Mouse (Mus musculus) heart, adult 10 weeks (tissue): ENCODE measurements around the gene Nudc. TPM values are rescaled to one million over a fixed set of nuclear protein-coding genes. Genes with fewer than 3 reads are reported as not detected.

Experiments used
- polyA plus RNA-seq: library from polyadenylated mRNA; stranded (reverse); fragments of 350-450 nt; fragmentation: Illumina TruSeq; extraction: RNeasy Lipid Tissue Mini Kit (QIAGEN cat#74804); gene quantifications from one replicate; pipeline ENCODE4 v1.2.3, GENCODE M21; 2014; ENCODE audit warnings: low read depth, low replicate concordance

Gene Nudc
- polyA plus RNA-seq: 126 TPM

DNA sequence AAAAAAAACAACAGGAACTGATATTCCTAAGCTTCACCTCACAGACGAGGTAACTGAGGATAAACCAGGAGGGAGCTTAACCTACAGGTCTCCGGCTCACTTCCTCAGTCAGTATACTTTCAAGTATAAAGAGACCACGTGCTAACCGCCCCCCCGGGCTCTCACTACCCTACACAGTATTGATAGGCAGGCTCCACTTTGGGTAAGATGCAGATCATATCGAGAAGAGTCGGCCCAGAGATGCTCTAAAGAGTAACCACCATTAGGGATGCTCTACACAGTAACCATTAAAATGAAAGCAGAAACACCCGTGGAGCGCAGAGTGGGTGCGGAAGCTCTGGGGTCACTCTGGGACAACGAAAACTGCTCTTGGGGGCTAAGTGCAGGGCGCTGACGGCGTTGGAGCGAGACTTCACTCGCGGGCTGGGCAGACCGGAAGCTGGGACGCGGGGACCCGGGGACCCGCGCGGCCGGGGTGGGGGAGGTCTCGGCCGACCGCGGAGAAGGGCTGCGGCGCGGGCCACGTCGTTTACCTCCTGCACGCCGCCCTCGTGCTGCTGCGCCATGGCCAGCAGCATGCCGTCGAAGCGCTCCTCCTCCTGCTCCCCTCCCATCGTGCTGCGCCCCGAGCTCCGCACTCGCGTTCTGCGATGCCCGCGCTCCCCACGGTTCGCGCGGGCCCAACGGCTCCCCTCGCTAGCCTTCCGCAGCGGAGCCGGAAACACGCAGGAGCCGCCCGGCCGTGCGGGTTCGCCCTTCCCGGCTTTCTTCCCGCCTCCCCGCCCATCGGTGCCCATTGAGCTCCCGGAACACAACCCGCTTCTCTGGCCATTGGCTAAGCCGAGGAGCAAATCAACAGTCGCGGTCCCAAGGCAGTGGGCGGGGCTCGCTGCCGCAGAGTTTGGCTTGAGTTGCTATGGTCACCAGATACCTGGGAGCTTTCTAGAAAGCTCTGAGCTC is at the start of gene Nudc:
Gene Nudc, minus strand, starts transcription at position 725 of the 960 bp plus-strand sequence.

DNA sequence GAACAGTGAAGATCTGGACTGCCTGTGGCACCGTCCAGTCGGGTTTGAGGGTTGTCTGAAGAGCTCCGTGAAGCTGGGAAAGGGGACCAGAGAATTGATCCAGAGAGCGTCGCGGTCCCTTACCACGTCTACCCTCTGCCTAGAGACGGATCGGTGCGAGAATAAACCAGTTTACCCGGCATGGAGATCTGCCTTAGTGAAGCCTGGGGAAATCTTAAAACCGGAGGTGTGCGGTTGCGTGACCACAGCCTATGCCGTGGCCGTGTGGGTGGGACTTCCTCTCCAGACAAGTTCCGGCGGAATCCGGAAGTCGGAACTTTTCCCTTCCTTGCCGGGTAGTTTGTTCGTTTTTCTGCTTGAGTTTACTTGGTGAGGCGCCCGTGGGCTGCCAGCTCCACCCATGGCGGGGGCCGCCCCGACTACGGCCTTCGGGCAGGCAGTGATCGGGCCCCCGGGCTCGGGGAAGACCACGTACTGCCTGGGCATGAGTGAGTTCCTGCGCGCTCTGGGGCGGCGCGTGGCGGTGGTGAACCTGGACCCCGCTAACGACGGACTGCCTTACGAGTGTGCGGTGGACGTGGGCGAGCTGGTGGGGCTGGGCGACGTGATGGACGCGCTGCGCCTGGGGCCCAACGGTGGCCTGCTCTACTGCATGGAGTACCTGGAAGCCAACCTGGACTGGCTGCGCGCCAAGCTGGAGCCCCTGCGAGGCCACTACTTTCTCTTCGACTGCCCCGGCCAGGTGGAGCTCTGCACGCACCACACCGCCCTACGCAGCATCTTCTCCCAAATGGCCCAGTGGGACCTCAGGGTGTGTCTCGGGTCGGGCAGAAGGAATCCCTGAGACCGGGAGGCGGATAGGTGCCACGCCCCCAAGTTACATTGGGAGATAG is 38.5 kb upstream of the Nudc start, which contains the start of gene Gpn2:
Gene Gpn2, plus strand, starts transcription at position 304 of the 893 bp plus-strand sequence.

DNA sequence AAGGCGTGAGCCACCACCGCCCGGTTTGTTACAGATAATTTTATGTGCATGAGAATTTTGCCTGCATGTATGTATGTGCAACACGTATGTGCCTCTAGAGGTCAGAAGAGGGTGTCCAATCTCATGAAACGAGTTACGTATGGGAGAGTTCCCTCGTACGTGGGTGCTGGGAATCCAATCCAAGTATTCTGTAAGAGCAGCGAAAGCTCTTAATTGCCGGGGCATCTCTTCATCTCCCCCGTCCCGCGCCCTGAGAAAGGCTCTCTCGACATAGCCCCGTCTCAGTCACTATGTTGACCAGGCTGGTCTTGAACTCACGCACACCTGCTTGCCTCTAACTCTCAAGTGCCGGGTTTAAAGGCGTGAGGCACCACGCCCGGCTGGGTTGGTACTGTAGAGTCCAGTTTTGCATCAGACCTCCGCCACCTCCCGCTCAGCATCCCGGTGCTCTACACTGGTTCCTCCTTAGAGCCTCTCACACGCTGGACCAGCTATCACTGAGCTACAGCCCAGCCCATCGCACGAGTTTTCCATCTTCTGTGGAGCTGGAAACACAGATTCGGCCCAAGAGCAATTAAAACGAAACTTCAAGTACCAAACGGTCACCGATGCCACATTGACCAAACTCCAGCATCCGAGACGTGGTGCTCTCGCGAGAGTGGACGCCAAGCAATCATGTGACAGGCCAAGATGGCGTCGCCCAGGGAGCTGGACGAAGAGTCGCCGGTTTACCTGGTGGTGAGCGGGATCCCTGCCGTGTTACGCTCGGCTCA is 28.5 kb upstream of the Nudc start, which contains the start of gene Gpatch3:
Gene Gpatch3, plus strand, starts transcription at position 676 of the 773 bp plus-strand sequence.

DNA sequence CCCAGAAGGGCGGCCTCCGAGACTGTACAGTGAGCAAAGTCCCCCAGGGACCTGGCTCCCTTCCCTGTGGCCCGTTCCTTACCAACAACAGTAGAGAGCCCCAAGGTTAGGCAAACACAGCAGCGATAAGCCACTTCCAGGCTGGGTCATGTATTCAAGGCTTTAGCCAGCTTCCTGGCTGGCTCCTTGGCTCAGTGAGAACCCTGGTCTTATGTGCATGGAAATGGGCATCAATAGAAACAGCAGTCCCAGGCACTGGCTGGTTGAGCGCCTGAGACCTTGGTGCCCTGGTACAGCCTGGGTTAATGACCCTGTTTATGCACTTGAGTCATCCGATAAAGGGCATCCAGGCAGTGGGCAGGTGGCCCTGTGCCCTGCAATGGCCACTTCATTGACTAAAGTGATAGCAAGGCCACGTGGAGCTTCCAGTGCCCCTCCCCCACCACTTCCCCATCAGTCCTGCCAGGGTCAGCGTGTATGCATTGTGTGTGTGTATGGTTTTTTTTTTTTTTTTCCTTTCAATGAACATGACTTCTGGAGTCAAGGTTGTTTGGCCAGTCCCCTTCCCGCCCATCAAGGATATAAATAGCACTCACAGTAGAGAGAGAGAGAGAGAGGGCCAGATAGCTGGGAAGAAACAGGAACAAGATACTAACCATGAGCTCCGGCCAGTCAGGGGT is 7.1 kb upstream of the Nudc start, which contains the start of gene Nr0b2:
Gene Nr0b2, plus strand, starts transcription at position 609 of the 680 bp plus-strand sequence.

DNA sequence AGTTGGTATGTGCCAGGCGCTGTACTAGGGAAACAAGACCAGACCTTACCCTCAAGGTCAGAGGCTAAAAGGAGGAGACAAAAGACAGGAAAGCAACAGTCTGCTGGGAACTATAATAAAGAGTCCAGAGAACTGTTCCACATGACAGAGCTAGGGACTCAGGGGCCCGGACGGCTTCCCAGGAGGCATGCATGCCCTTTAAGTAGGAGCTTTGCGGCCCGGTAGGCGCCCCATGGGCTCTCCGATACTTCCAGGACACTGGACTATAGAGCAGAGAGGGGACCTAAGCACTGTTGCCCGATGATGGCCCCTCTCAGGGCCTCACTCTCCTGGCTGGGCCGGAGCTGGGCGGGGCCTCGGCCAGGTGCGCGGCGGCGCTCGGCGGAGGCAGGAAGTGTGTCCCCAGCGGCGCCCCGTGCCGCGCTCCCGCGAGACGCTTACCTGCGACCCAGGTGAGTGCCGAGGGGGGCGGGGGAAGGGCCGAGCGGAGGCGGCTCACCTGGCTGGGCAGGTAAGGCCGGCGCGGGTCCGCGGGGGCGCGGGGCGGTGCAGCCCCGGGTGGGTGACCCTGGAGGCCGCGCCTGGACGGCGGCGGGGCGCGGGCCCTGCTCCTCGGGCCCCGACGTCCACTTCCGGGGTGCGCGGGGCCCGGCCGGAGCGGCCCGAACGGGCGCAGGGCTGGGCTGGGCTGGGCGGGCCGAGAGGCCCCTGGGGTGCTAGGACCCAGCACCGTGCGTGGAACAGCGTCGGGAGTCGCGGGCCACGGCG is 27.0 kb downstream of the Nudc start, which contains the start of gene Kdf1:
Gene Kdf1, plus strand, starts transcription at position 363 of the 768 bp plus-strand sequence.

DNA sequence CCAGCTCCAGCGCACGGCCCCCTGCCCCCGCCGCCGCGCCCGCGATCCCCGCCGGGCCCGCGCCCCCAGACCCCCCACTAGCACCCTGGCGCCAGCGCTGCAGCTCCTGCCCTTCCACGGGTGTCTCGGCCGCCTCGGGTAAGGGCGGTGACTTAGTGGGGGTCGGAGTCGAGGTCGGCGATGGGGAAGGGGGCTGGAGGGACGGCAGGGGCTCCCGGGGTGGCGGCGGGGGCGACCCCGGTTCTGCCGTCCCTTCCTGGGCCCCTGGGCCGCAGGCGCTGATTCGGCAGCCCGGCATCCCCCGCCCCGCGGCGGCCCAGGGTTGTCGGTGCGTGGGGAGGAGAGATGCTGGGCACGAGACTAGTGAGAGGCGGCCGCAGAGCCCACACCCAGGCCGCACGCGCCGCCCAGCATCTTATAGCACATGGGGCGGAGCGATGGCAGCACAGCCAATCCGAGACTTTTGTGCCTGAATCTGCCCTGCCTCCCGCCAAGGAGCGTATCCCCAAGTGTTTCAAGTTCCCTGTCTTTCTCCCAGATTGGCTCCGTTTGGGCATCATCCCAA is 47.6 kb downstream of the Nudc start, which contains the start of gene Trnp1:
Gene Trnp1, minus strand, starts transcription at position 391 of the 565 bp plus-strand sequence.

Other genes starting within 250 kb of the Nudc start
- 48.1 TPM for gene Wdtc1, start 192.5 kb downstream of the Nudc start, polyA plus RNA-seq
- gene Slc9a1, start 176.3 kb downstream of the Nudc start, polyA plus RNA-seq: 16.6 TPM
- gene Tent5b, start 65.9 kb downstream of the Nudc start, polyA plus RNA-seq: 1.3 TPM
- gene Trnp1, start 47.4 kb downstream of the Nudc start, polyA plus RNA-seq: 4.7 TPM
- gene Kdf1, start 27.0 kb downstream of the Nudc start, polyA plus RNA-seq: not detected
- 12.8 TPM for gene Nr0b2, start 7.4 kb upstream of the Nudc start, polyA plus RNA-seq
- gene Gpatch3, start 28.7 kb upstream of the Nudc start, polyA plus RNA-seq: 2.0 TPM
- 9.2 TPM for gene Gpn2, start 38.4 kb upstream of the Nudc start, polyA plus RNA-seq
- 1.8 TPM for gene Sfn, start 56.2 kb upstream of the Nudc start, polyA plus RNA-seq
- 13.6 TPM for gene Zdhhc18, start 104.2 kb upstream of the Nudc start, polyA plus RNA-seq
- gene Pigv, start 126.7 kb upstream of the Nudc start, polyA plus RNA-seq: 11.4 TPM
- gene Arid1a, start 210.8 kb upstream of the Nudc start, polyA plus RNA-seq: 21.0 TPM